Mouse (Mus musculus) stomach, postnatal 0 days (tissue): ENCODE data around the gene Frmd4b.

Experiments
- CTCF ChIP-seq: IDR thresholded peaks from 2 replicates; pipeline ENCODE4 v1.5.1; 2016; ENCODE audit warnings: antibody characterized with exemption, low read depth, mild to moderate bottlenecking, moderate library complexity
- EP300 ChIP-seq: optimal IDR thresholded peaks from 2 replicates; pipeline ENCODE3; 2016; ENCODE audit warnings: antibody characterized with exemption

GRCm38 (mm10) chr6:97292096-97292495 lies 325.2 kb downstream of the Frmd4b start:
- TF ChIP-seq CTCF (no peak), EP300 (no peak)
